Mouse (Mus musculus): ENCODE measurements around the gene Gfm2.
A peak's percentile ranks its signal among the peaks of the same experiment; 100 is the strongest.
"Not testable (repeated sequence)": the region's sequence is repeated elsewhere in the genome, so short reads cannot be mapped to it uniquely, and the experiment has no call there.

Gfm2 gene

DNA sequence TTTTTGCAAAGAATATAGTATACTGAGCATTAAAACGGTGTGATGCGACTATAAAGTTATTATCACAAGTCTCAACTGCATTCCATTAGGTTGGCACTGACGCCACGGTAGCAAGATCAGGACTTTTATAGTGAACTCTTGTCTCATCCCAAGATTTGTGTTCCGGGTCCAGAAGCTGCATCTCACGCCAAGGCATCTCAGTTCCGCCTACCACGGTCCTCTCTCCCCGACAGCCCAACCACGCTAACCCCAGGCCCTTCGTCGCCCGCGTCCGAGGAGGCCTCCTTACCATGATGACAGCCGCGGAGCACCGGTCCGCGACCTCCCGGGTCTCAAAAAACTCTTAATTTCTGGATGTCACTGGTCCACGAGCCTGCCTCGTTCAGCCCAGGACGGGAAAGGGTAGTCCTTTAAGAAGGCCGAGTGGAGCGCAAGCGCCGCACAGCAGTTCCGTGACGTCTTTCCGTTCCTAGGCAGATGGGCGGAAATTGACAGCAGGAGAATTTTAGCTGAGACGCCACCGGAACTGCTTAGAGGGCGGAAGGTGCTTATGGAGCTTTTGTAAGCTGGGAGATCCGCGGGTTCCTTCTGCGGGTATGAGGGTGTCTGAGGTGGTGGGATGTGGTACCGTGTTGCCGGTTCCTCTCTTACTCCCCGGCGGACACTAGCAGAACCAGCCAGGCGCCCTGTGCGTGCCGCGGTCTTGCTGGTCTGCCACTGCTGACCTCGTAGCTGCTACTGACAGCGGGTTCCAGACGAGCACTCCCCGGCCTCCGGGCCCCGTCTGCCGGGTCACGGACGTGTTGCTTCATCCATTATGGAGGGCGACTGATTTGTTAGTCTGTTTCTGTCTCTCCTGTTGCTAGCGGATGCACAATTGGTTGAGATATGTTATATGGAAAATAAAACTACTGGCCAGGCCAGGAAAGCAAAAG lies at the start of gene Gfm2, which contains the start of gene Nsa2:
Gene Gfm2 (plus strand): TSS at position 472 of the 935 bp plus-strand sequence.
Gene Nsa2 (minus strand): TSS at position 472 of the 935 bp plus-strand sequence.
- ATAC-seq (ENCODE audit: low TSS enrichment) = peak; percentile 99

DNA sequence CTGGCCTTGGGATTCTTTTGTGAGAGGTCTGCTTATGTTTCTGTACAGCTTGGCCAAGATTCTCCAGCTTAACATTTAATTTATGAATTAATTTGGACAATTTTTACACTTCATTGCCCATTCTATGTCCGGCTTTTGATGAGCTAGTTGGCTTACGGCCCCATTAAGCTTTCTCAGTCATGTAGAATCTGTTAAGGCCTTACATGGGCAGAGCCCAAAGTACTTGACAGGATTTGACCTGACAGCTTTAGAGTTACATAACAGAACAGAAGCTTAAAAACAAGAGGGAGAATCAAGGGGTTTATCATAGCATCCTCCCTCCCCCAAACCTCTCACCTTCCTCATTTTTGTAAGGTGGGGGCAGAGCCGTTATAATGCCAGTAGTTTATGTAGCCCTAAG lies 49.6 kb upstream of the Gfm2 start:
- no peak for ATAC-seq (ENCODE audit: low TSS enrichment)

DNA sequence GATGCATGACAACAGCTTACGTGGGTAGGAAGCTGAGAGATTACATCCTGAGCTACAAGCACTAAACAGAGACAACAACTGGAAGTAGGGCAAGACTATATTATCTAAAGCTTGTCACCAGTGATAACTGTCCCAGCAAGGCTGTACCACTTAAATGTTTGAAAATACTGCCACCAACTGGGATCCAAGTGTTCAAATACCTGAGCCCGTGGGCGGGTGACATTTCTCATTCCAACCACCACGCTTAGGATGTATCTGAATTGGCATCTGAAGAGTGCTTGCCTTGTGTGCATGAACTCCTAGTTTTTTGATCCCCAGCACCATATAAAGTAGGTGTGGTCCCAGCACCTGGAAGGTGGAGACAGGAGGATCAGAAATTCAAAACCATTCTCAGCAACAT lies 42.0 kb upstream of the Gfm2 start:
- ATAC-seq (ENCODE audit: low TSS enrichment) = peak; percentile 18; the same call in 1 of the 2 replicates

DNA sequence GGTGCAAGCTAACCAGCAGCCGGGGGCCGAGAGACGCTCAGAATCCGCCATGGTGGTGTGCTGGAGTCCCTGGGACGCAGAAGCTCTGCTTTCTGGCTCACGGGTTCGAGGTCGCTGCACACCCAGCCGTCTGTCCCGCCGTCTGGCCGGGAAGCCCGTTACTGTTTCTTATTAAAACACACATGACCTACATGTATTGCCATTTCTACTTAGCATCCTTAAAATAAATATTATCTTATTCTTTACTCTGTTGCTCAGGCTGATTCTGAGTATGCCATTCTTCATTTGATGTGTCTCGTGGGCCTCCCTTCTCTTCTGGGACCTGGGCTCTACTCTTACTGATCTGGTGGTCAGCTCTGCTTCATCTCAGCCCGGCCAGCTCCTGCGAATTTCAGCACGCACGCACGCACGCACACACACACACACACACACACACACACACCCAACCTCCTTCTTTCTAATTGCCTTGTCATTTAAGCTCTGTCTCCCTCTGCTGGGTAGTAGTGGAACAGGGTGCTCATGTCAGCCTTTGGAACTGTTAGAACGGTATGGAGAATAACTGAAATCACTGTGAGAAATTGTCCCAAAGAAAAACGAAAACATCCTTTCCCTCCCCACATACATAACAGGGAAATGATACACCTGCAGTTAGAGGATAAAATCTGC lies 38.4 kb upstream of the Gfm2 start, which contains the start of gene Gm6169:
Gene Gm6169 (minus strand): TSS at position 51 of the 666 bp plus-strand sequence.
- peak; percentile 86 for ATAC-seq (ENCODE audit: low TSS enrichment)

DNA sequence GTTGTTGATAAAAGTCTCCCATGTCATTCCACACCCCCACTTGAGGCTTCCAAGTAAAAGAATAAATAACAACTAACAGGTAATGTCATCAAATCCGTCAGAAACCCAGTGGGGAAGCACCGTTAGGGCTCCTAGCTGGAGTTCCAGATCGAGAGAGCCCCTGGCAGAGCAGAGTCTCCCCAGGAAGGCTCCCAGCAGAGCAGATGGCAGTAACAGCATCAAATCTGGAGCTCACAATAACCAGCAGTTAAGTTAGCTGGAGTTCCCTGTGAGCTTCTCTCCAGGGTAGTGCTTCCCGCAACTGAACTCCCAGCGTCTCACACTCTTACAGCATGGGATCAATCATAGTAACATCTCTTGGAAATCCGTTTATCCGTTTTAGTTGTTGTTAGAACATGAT lies 32.7 kb upstream of the Gfm2 start:
- ATAC-seq (ENCODE audit: low TSS enrichment) = 0 out of 2 replicates have a peak, but pooled peaks have one; percentile 47

DNA sequence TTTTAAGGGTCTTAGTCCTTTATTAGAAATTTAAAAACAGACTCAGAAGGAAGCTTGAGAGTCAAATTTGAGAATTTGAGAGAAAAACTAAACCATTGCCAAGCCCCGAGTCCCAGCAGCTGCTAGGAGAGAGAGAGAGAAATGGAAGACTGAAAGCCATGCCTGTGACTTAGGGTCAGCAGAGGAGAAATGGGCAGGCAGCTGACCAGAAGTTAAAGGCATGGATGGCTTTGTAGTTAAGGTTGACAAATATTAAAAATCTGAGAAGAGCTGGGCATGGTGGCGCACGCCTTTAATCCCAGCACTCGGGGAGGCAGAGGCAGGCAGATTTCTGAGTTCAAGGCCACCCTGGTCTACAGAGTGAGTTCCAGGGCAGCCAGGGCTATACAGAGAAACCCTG lies 30.0 kb upstream of the Gfm2 start:
- not testable (repeated sequence) for ATAC-seq (ENCODE audit: low TSS enrichment)

DNA sequence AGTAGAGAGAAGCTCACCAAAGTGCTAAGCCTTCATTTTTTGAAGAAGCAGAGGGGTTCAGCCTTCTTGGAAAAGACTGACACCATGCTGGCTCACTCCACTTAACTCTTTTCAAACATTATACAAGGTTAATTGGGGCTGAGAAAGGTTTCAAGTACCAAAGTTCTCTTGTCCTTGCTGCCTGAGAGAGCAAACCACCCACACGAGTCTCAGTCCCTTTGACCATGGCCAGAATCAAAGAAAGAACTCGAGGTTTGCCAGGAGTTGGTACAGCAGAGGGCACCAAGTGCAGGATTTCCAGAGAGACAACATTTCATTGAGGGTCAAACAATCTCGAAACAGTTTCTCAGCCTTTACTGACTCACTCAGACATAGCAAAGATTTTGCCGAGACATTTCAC lies 28.7 kb upstream of the Gfm2 start:
- no peak for ATAC-seq (ENCODE audit: low TSS enrichment)

DNA sequence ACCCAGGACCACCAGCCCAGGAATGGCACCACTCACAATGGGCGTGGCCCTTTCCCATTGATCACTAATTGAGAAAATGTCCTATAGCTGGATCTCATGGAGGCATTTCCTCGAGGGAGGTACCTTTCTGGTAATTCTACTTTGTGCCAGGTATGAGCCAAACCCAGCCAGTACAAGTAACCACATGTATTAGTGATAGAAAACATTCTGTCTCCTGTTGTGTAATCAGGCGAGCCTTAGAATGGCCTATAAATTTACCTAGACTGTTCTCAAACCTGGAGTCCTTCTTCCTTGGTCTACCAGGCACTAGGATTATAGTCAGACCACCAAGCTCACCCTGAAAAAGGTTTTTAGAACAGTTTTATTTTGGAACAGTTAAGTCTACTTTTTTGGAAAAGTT lies 16.4 kb upstream of the Gfm2 start:
- no peak for ATAC-seq (ENCODE audit: low TSS enrichment)

DNA sequence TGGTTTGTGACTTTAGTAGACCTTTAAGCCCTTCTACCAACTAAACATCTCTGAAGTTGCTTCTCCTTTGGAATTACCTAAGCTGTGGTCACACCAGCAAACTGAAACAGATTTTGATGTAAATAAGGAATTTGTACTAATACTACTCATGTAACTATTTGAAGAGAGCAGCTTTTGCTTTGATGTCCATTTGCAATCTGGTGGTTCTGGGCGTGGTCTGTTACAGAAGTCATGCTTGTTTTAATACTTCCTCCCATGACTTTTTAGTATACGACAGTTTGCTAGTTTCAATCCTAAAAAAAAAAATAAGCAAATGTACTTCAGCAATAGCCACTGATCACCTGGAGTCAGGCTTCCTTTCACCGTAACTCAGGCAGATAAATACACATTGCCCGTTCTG lies 8.1 kb upstream of the Gfm2 start:
- ATAC-seq (ENCODE audit: low TSS enrichment) = not testable (repeated sequence)

DNA sequence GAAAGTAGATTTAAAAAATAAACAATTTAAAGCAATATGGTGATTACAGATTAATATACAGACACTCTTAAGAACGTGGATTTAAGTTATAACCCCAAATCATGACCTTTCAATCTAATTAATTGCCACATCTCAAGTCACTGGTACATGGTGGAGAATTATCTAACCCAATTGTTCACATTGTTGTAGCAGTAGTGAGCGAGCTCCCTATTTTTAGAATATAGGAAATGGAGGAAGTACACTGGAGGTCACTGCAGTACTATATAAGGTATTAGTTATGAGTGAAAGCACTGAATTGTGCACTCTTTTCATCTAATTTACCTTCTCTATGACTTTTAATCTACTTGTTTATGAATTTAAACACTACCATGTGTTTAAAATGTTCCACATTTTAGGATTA lies 7.3 kb upstream of the Gfm2 start:
- not testable (repeated sequence) for ATAC-seq (ENCODE audit: low TSS enrichment)

DNA sequence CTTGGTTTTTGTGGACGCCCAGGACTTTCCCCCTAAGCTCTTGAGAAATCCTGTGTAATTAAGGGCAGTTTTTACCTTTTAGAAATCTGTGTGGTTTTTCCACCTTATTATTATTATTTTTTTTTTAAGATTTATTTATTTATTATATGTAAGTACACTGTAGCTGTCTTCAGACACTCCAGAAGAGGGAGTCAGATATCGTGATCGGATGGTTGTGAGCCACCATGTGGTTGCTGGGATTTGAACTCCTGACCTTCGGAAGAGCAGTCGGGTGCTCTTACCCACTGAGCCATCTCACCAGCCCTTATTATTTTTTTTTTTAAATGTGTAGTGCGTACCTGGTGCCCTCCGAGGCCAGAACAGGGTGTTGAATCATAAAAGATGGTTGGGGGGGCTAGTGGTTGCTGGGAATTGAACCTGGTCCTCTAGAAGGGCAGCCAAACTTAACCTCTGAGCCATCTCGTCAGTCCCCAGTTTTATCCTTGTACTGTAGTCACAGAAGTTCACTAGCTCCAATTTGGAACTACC lies 731 bp downstream of the Gfm2 start:
- ATAC-seq (ENCODE audit: low TSS enrichment) = not testable (repeated sequence)

DNA sequence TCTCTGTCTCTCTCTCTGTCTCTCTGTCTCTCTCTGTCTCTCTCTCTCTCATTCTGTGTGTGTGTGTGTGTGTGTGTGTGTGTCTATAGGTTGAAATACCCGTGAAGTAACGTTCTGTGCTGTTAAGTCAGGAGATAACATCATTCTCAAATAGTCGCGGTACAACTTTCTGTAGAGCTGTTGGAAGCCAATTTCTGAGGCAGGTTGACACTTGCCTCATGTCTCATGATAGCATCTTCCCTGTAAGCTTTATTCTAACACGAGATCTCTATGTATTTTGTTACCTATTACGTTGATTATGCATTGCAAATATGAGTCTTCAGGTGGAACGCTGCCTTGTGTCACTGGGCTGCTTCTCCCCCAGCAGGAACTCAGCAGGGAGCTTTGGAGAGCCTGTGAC lies 4.6 kb downstream of the Gfm2 start:
- ATAC-seq (ENCODE audit: low TSS enrichment) = no peak

DNA sequence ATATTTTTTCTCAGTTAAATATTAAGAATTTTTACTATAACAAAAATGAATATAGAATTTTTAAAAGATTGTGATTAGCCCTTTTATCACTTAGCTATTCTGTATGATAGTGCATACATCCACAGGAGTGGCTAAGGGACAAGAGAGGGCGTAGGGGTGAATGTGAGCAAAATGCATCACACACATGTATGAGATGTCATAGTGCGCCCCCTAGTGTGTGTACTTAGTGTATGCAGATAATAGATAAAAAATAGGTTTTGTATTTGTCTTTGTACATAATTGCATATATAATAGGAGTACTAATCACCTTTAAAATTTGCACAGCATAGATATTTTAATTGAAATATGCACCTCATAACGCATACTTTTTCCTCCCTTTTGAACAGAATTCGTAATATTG lies 8.1 kb downstream of the Gfm2 start:
- no peak for ATAC-seq (ENCODE audit: low TSS enrichment)

DNA sequence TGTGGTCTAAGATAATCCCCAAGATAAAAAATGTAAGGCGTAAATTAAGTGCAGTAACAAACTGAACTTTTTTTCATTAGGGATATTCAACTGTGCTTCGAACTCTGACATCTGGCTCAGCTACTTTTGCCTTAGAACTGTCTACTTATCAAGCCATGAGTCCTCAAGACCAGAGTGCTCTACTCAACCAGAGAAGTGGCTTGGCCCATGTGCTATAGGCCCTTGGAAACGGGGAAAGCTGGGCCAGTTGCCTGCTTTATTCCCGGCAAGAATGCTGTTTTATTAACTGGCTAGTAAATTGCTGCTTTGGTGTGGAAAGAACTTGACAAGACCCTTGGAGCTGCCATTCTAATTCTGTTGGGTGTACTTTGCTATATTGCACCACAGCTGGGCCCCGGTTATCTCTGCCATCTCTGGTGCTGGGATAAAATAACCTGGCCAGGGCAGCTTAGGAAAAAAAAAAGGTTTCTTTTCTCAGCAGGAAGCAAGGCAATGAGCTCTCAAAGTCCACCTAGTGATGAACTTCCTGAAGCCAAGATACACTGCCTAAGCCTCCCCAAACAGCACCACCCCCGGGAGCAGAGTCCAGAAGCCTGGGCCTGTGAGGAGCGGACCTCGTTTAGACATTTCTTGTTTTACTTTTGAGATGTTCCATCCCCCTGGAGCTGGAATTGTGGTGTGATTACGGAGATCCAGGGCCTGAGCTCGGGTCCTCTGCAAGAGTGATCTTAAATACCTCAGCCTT lies 38.0 kb downstream of the Gfm2 start:
- ATAC-seq (ENCODE audit: low TSS enrichment) = no peak

DNA sequence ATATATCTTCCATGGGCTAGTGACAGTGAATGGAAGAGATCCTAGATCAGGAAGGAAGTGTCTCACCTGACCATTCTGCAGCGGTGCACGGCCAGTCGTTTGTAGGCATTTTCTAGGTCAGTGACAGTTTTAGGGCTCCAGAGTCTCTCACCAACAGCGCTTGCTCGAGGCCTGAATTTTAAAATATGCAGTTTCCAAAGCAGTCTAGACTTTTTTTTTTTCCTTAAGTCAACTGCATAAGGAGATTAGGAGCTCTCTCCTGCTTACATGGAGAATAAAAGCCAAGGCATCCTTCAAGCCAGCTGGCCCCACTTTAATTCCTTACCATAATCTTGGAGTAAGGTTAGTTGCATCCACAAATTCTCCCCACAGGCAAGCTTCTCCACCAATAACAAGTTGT lies 39.0 kb downstream of the Gfm2 start:
- peak; percentile 62 for ATAC-seq (ENCODE audit: low TSS enrichment)

DNA sequence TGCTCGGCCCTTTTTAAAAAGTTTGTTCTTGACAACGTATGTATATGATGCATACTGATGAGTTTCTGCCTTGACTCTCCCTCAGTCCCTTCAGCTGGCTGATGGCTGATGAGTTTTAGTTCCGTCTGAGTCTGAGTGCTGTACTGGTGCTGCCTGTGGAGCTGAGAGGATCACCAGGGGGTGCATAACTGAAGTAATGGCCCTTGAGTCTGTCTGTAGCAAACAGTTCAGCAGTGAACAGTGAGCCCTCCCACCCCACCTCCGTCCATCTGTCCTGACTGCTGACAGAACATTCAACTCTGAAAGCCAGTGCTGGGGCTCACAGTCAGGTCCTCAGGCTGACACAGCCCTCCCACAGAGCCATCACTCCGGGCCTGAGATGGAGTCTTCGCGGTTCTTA lies 41.2 kb downstream of the Gfm2 start:
- no peak for ATAC-seq (ENCODE audit: low TSS enrichment)

DNA sequence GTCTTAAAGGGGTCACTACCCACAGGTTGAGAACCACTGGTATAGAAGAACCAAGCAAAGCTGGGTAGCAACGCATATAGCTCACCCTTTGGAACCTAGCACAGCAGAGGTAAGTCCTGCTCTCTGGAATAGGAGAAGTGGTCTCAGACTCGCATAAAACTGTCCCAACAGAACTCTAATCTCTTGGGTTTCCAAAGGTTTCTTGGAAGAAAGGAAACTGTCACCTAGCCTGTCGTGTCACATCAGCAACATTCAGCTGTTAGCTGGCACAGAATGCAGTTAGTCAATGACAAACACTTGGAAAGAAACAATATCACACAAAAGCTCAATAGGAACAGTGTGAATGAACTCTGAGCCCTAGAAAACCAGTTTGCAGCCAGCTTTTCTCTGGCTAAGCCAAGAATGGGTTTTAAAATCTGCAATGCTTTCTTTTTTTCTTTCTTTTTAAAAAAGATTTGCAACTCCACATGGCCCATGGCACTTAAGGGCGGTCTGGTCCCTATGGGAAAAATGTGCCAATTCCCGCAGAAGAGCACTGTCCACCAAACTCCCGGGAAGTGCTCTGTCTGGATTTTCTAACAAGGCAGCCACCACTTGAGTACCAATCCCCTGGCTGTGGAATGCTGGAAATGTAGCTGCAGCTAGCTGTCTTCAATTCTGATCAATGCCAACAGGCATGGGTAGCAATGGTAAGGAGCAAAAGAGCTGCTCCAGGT lies 42.5 kb downstream of the Gfm2 start:
- ATAC-seq (ENCODE audit: low TSS enrichment) = 0 out of 2 replicates have a peak, but pooled peaks have one; percentile 3

DNA sequence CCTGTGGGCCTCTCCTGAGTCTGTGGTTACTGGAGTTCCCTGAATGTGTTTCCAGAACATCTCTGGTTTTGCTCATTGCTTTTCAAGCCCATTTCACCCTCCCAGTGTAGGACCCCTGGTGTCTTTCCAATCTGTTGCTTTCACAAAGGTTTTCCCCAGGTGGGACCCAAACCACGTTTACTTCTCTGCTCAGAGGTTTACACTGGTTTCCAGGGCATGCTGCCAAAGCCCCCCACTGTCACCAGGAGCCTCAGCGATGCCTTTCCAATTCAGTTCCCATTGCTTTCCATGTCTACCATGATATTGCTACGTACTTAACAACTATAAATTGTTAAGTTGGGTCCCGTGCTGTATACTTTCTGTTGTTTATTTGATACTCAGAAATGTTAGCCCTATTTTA lies 45.1 kb downstream of the Gfm2 start:
- ATAC-seq (ENCODE audit: low TSS enrichment) = no peak

DNA sequence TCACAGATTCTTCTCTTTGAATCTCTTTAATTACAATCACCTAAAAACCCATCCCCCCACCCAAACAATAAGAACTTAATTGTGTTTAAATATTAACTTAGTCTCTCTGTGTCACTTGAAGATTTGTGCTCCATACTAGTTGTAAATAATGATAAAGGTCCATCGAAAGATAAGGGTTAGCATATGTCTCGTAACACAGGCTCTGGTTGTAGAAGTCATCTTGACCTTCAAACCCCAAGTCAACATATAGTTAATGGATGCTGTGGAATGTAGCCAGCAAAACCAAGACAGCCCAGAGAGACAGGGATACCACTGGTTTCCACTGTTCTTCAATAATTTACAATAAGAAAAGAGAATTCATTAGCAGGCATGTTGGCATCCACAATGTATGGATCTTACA lies 46.4 kb downstream of the Gfm2 start:
- ATAC-seq (ENCODE audit: low TSS enrichment) = no peak

DNA sequence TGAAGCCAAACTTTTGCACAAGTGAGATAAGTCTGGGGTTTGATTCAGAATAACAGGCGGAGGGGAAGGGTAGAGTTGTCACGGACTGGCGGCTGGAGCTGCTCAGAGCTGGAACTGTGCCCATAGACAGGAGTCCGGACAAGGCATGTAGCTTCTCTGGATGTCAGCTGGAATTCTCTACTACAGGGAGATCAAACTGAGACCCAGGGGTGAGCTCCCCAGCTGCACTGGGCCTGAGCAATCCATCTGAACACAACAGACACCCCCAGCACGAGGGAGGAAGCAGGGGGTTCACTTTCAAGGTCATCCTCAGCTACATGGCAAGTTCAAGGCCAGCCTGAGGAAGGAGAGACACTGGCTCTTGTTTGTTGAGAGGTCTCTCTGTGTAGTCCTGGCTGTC lies 46.9 kb downstream of the Gfm2 start:
- ATAC-seq (ENCODE audit: low TSS enrichment) = no peak

DNA sequence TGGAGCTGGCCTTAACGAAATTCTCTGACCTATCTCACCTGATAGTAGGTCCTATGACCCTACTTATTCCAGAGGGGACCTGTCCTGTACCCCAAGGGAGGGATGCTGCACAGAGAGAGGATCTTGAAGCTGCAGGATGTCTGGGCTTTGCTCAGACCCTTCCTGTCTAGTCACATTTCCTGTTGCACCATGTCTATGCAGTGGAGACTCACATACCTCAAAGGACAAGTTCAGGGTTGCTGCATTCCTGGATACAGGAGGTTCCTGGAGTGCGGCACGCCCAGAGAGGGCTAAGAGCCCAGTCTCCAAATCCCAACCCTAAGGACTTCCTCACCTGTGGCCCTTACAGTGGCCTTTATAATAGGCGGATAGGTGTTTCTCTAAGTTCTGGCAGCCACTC lies 48.6 kb downstream of the Gfm2 start:
- ATAC-seq (ENCODE audit: low TSS enrichment) = no peak
